Mouse (Mus musculus): ENCODE results near the gene Slc2a8.

Gene Slc2a8

DNA sequence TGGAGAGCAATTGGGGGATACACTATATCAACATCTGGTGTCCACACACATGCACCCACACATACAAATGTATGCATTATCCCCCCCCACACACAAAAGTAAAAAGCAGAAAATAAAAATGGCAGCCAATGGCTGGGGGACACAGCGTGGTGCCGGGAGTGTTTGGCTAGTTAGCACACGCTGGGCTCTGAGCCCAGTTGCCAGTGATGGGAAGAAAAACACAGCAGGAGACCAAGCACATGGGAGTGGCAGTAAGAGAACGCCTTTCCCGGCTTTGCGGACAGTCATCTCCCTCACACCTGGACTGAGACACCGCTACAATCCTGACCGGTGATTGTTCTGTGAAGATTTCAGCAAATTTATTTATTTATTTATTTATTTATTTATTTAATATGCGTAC lies 10.6 kb downstream of the Slc2a8 start:
- DNase-seq (ENCODE audit: low read depth): no peak

- no peak for DNase-seq (ENCODE audit: low read depth)
Observed at GRCm38 (mm10) chr2:32969326-32969725, 12.6 kb downstream of the Slc2a8 start.

DNA sequence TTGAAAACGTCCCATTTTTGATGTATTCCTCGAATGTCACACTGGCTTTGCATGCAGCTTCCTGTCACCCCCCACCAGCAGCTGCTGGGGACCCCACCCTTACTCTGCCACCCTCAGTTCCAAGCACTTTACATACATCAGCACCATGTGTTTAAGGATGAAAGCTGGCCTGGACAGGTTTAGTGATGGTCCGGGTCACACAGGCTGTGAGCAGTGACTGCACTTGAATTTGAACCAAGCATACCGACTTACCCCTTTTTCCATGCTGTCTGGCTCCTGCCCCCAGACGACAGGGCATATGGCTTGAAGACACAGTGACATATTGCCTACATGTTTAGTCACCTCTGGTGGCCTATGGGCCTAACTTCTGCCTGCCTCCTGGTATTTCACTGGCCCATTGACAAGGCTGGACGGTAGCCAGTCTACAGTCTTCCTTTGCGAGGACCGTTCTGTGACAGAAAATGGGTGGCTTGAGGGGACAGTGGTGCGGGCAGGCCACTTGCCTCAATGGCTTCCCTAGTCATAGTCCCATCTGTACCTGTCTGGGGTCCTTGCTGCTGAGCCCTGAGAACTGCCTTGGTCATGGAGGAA lies 13.8 kb downstream of the Slc2a8 start:
- no peak for DNase-seq (ENCODE audit: low read depth)

DNA sequence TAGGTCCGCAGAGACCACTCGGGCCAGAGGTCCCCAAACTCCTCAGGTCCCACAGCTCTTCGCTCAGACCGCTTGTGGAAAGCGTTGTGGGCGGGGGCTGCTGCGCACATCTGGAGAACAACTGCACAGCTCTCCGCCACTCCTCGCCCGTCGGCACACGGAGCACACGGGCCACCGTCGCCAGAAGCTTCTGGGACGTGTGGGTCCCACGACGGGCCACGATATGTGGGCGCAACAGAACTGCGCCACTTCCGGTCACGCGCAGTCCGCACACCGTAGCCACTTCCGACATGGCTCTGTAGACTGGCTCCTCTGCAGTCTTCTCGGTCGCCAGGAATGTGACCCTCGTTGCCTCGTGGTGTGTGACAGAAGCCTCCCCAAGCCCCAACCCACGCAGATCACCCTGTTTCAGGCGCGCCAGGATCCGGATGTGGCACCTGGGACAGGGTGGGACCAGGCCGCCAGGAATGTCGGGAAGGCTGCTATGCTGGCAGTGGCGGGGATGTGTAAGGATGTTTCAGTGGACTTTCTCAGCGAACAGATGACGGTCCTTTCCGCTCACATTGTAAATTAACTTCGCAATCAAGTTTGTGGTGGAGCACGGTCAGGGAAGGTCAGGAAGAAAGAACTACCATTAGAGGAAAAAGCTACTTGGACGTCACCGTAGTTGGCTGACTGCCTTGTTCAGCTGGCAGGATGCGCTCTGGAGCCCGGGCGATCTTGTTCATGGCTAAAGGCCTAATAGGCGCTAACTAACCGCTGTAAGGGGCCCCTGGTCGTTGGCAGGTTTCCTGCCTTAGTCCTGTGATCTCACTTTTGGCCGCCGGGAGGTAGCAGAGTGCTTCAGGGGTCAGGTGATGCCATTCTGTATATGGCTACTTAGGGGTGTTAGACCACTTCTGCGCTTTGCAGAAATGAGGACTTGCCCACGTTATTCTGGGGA lies 14.9 kb downstream of the Slc2a8 start:
- DNase-seq (ENCODE audit: low read depth): peak; percentile 94

DNA sequence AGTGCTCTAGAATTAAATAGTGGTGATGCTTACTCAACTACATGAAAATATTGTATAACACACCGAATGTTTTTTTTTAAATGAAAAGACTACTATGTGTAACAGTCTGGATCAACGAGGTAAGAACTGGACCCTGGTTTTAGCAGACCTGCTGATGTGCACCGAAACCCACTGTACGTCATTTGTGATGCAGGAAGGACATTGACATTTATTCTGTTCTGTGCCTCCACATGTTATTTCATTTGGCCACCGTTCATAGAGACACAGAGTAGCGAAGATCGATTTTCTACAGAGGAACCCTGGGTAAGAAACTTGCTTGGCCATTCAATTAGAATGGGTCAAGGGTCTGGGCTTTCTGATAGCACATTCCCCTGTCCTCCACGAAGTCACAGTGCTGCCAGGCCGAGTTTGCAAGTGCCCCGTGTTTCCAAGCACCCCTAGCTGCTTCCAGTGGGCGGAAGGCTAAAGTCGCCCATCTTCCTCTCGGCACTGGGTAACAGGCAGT lies 15.6 kb downstream of the Slc2a8 start:
- DNase-seq (ENCODE audit: low read depth): no peak

DNA sequence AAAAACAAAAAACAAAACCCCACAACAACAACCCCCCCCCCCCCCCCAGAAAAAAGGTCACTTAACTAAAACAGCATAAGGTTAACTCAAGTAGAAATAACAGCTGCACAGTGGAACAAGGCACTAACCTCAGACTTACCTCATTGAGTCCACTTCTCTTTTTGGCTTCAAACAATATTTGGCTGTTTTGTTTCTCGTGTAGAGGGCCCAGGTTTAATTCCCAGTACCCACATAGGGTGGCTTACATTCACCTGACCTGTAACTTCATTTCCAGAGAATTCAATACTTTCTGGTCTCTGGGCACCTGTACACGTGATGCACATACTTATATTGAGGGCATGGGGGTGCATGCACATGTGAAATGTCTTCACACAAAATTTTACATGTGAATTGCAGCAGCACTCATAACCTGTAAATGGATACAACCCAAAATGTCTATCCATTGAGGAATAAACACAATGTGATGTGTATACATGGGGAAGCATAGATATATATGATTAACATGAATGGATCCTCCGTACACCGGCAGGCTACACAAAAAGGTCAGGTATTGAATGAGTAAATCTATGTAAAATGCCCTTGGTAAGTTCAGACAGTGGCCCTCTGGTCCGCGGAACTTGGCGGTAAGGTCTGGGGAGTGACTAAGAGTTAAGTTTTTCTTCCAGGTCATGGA lies 16.2 kb downstream of the Slc2a8 start:
- peak; percentile 60 for DNase-seq (ENCODE audit: low read depth)

DNA sequence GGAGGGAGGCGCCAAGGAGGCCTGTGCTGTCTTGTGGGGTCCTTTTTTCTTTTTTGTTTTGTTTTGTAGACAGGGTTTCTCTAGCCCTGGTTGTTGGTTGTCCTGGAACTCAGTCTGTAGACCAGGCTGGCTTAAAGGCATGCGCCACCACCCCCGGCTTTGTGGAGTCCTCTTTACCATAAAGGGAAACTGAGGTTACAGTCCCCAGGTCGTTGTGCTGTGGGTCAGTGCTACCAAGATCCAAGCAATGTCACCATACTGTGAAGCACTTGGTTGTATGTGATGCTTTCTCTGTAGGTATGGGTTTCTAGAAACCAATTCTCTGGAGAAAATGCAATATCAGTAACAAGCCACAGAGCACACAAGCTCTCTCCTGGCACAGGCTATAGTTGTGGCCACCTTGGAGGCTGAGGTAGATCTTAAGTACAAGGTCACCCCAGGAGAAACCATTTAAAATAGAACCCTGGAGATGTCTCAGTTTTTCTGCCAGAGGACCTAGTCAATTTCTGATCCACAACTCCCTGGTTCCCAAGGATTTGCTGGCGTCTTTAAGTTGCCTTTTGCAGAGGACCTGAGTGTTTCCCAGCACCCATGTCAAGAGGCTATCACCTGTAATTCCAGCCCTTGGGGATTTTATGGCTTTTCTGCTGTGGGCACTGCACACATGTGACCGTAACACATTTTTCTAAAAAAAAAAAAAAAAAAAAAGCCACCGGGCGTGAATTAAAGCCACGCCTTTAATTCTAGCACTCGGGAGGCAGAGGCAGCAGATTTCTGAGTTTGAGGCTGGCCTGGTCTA lies 17.0 kb downstream of the Slc2a8 start:
- peak; percentile 17 for DNase-seq (ENCODE audit: low read depth)

DNA sequence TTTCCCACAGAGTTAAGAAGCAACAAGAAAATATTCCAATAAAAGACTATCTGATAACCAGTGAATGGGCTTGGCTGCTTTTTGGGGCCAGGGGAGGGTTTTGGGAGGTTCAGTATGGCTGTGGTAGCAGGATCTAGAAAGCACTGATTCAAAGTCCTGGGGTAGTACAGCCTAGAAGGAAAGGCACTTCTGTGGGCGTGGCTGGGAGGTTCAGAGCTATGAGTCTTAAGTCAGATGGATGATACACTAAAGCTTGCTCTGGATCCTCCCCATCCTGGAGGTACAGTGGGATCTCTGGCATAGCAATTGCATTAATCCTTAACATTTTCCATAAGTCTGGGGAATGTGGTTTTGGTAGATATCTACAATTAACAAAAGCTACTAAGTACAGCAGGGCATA lies 17.9 kb downstream of the Slc2a8 start:
- DNase-seq (ENCODE audit: low read depth): peak; percentile 59

DNA sequence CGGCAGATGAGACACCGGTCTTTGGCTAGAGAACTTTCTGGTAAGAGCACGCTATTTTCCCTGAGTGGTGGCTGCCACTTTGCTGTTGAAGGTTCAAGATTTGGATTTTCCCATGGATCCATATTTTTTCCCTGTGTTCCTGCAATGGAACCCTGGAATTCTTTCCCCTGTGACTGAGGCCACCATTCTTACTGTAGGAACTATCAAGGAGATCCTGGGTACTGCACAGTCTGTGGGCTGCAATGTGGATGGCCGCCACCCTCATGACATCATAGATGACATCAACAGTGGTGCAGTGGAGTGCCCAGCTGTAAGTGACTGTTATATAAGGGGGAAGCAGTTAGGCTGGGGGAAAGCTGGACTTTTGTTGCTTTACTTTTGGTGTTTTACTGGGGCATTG lies 18.3 kb downstream of the Slc2a8 start:
- peak; percentile 12 for DNase-seq (ENCODE audit: low read depth)

DNA sequence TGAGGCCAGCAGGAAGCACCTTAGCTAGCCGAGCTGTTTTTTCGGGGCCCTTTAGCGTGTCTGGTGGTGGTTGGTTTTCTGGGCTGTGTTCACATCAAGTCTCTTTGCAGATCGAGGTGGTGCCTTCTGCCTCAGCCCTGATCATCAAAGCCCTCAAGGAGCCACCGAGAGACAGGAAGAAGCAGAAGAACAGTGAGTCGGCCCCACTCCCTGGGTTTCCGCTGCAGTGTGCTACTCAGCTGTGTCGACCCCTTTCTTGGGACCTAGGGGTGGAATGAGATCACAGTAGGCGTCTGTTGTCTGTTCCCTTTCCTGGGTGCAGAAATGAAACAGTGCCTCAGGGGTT lies 19.0 kb downstream of the Slc2a8 start:
- DNase-seq (ENCODE audit: low read depth): peak; percentile 17

GRCm38 (mm10) chr2:32962062-32962874 lies 19.6 kb downstream of the Slc2a8 start:
- DNase-seq (ENCODE audit: low read depth): peak; percentile 51

DNA sequence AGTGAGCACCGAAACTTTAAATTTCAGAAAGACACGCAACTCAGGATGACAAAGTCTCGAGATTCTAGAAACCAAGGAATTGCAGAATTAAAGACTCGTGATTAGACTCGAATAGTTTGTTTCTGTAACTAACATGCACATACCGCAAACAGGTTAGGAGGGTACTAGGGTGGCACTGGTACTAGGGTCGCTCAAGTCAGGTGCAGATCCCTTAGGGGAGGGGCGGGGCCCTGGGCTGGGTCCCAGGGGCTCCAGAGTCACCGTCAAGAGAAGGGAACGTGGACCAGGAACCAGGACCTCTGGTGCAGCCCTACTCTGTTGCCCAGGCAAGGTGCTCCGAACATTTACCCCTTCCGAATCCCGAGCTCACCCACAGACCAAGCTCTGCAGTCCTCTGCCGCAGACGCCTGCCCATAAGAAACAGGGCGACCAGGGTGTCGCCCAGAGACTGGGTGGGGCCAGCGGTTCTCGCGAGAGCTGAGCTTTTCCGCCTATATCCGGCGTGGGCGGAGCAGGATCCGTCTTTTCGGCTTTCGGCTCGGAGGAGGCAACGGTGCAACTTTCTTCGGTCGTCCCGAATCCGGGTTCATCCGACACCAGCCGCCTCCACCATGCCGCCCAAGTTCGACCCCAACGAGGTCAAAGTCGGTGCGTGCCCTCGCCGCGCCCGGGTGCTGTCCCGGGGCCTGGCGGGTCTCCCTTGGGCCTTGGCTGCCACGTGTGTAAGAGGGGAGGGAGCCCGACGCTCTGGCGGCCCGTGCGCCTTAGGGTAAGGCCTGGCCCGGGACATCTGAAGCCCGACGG lies 20.5 kb downstream of the Slc2a8 start, which contains the start of the genes Rpl12 and Lrsam1:
Gene Rpl12 (plus strand): TSS at position 368 of the 804 bp plus-strand sequence.
Gene Lrsam1 (minus strand): TSS at position 423 of the 804 bp plus-strand sequence.
- peak; percentile 97 for DNase-seq (ENCODE audit: low read depth)

DNA sequence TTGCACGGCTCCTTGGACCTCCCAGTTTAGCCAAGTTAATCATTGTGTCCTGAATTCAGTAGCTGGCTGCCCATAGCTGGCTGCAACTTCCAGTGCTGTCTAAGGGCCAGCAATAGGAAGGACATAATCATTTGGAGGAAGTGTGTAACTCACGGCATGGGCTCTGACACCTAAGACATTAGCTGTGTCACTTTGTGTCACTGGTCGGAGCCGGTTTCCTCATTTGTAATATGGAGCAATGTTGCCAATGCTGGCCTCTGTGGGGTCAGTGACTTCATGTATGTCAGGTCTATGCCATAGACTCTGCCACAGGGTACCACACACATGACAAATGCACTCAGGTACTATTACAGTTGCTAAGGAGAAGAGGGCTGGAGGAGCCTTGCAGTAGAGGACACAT lies 21.6 kb downstream of the Slc2a8 start:
- no peak for DNase-seq (ENCODE audit: low read depth)

DNA sequence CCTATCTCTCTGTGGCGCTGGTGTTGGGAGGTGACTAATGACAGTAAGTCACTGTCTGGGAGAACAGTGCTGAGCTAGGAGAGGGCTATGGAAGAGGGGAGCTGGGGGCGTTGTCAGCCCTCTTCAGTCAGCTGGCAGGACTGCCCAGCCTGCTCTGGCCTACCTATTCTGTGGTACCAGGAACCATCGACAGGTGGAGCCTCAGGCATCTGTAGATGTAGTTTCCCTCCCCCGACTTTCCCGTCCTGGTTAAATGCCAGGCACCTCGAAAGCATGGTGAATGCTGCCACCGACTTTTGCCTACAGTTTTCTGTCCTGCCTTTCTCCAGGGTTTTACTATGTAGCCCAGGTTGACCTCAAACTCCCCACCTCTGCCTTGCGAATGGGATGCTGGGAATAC lies 24.5 kb downstream of the Slc2a8 start:
- DNase-seq (ENCODE audit: low read depth): peak; percentile 52

DNA sequence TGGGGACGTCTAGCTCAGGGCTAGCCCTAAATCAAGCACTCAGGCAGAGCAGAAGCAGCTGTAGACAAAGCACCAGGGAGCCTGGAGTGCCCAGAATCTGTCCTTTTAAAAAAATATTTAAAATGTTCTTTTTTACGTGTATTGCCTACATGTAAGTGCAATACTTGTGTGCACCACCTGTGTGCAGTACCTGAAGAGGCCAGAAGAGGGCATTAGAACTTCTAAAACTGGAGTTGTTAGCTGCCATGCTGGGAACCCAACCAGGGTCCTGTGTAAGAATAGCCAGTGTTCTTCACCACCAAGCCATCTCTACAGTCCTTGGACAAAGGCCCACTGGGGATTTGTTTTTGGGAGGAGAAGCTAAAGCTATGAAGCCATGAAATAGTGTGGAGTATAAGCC lies 27.3 kb downstream of the Slc2a8 start:
- DNase-seq (ENCODE audit: low read depth): peak; percentile 26

DNA sequence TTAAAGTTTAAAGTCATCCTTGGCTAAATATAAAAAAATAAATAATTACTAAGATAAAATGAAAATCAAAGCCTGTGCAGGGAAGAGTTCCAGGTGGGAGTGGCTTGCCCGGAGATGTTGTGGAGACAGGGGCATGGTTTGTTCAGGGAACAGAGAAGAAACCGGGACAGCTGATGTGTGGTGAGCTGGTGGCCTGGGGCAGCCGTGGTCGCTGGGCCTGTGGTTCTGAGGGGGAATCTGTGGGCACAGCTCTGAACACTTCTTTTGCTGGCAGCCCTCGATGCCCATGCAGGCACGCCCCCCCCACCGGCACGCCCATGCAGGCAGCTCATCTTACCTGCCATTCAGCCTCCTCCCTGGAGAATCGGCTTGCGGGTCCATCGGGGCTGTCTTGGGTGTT lies 34.4 kb downstream of the Slc2a8 start:
- DNase-seq (ENCODE audit: low read depth): no peak

GRCm38 (mm10) chr2:32940483-32940882 lies 41.4 kb downstream of the Slc2a8 start:
- no peak for DNase-seq (ENCODE audit: low read depth)

DNA sequence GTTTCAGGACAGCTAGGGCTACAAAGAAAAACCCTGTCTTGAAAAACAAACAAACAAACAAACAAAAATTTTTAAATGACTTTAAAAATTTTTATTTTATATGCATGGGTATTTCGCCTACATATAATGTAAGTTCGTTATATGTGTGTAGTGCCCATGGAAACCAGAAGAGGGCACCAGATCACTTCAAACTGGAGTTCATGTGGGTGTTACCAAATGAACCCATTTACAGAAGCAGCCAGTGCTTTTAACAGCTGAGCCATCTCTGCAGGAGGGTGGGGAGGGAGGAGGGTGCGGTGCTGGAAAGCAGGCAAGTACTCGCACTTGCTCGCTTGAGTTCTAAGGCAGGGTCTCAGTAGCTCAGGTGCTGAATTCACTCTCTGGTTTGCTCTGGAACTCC lies 42.5 kb downstream of the Slc2a8 start:
- DNase-seq (ENCODE audit: low read depth): peak; percentile 72

DNA sequence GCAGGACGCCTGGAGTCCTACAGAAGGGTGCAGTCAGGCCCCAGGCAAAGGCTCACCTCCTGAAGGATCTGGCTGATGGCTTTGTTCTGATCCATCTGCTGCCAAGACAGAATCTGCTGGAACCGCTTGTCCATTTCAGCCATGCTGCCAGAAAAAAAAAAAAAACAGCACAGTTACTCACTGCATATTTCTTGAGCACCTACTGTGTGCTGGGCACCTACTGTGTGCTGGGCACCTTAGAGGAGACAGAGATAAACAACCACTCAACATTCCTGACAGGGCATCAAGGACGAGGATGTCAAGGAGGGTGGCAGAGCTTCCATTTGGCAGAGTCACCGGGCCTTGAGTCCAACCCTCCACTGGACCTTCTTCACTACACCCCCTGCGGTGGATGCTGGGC lies 43.1 kb downstream of the Slc2a8 start:
- DNase-seq (ENCODE audit: low read depth): no peak

GRCm38 (mm10) chr2:32931730-32932129 lies 50.2 kb downstream of the Slc2a8 start:
- no peak for DNase-seq (ENCODE audit: low read depth)

All from NIH3T3 (cell line).